Mouse (Mus musculus): ENCODE data around the gene Tada2b. TPM values are rescaled to one million over a fixed set of nuclear protein-coding genes. Genes with fewer than 3 reads are reported as not detected.

The Tada2b gene
- polyA plus RNA-seq, 1 experiment from 2014 or later = 1.0 TPM

DNA sequence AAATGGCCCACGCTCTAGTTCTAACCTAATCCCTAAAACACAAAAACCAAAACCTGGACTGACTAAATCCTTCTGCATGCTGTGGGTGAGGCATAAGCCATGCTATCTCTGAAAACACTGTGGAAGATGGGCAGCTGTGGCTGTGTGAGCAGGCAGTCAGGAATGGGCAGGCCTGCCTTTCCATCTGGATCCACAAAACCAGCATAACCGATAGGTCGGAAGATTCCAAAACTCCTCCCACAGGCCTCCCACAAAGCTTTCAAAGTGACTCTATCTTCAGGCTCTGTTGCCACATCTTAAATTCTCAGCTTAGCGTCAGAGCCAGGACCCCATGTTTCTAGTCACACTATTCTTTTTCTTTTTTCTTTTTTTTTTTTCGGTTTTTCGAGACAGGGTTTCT lies 9.8 kb upstream of the Tada2b start:
- H3K4me2 ChIP-seq (ENCODE audit: low read depth, low read length) = no peak overlapping the region
- H3K4me3 ChIP-seq (ENCODE audit: low read depth, low read length) = no peak overlapping the region
- peaks cover 7% of the 10 kb centered on the region for H3K36me3 ChIP-seq (ENCODE audit: control insufficient read depth, insufficient read depth)
- H3K4me1 ChIP-seq (ENCODE audit: control insufficient read depth, low read depth, low read length) = no peaks in the 10 kb centered on the region
- H3K27me3 ChIP-seq (ENCODE audit: control insufficient read depth, insufficient read depth, low read depth, low read length) = no peaks in the 10 kb centered on the region
- ATAC-seq (ENCODE audit: low read depth) = no peak
- H3K27ac ChIP-seq (ENCODE audit: low read length) = no peak overlapping the region
- H3K9me3 ChIP-seq (replicated peaks; ENCODE audit: control insufficient read depth, low read length) = no peaks in the 10 kb centered on the region
- H3K9ac ChIP-seq (ENCODE audit: low read depth, low read length) = no peak overlapping the region
- WGBS (ENCODE audit: insufficient replicate concordance) = 77% methylated on average over 6 of the region's 6 CpGs

DNA sequence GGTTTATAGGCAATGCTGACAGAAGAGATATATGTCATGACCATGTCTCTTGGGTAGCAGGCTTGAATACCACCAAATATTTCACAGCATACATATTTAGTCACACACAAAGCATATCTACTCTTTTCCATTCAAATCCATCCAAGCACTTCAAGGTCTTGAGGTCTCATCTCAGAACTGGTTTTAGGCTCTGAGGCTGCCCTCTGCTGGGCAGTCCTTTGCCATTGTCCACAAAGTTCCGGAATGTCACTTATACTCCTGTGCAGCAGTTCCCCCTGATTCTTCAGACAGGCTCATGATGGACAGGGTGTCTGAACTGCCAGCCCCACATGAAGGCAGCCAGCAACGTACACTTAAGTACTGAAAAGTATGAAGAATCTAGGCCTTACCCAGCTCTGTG lies 5.1 kb upstream of the Tada2b start:
- no peaks in the 10 kb centered on the region for H3K9me3 ChIP-seq (replicated peaks; ENCODE audit: control insufficient read depth, low read length)
- 54% methylated on average over 2 of the region's 2 CpGs for WGBS (ENCODE audit: insufficient replicate concordance)
- H3K36me3 ChIP-seq (ENCODE audit: control insufficient read depth, insufficient read depth) = peaks cover 7% of the 10 kb centered on the region
- no peak for ATAC-seq (ENCODE audit: low read depth)
- no peak overlapping the region for H3K4me3 ChIP-seq (ENCODE audit: low read depth, low read length)
- peaks cover 10% of the 10 kb centered on the region for H3K4me1 ChIP-seq (ENCODE audit: control insufficient read depth, low read depth, low read length)
- peaks cover 21% of the 10 kb centered on the region for H3K27me3 ChIP-seq (ENCODE audit: control insufficient read depth, insufficient read depth, low read depth, low read length)
- no peak overlapping the region for H3K27ac ChIP-seq (ENCODE audit: low read length)
- no peak overlapping the region for H3K9ac ChIP-seq (ENCODE audit: low read depth, low read length)
- no peak overlapping the region for H3K4me2 ChIP-seq (ENCODE audit: low read depth, low read length)

DNA sequence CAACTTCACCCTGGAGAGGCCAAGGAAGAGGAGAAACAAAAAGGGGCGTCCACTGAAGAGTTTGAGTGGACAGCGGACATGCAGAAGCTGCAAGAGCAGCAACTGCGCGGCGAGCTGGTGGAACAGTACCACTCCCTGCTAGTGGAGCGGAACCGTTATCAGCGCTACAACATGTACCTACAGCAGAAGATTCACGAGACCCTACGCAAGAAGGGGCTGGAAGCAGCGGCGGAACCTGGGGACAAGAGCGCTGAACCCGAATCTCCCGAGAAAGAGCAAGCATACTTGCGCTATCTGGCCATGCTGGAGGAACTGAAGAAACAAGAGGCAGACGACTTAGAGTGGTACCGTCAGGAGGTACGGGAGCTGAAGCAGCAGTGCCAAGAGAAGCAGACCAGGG lies 1.2 kb upstream of the Tada2b start:
- peaks cover 25% of the 10 kb centered on the region for H3K4me1 ChIP-seq (ENCODE audit: control insufficient read depth, low read depth, low read length)
- H3K27me3 ChIP-seq (ENCODE audit: control insufficient read depth, insufficient read depth, low read depth, low read length) = peaks cover 21% of the 10 kb centered on the region
- no peaks in the 10 kb centered on the region for H3K9me3 ChIP-seq (replicated peaks; ENCODE audit: control insufficient read depth, low read length)
- peak overlapping the region; percentile 69 for H3K9ac ChIP-seq (ENCODE audit: low read depth, low read length)
- H3K36me3 ChIP-seq (ENCODE audit: control insufficient read depth, insufficient read depth) = no peaks in the 10 kb centered on the region
- 15% methylated on average over 19 of the region's 19 CpGs for WGBS (ENCODE audit: insufficient replicate concordance)
- no peak overlapping the region for H3K27ac ChIP-seq (ENCODE audit: low read length)
- no peak for ATAC-seq (ENCODE audit: low read depth)
- peak overlapping the region; percentile 99 for H3K4me2 ChIP-seq (ENCODE audit: low read depth, low read length)
- H3K4me3 ChIP-seq (ENCODE audit: low read depth, low read length) = peak overlapping the region; percentile 73

DNA sequence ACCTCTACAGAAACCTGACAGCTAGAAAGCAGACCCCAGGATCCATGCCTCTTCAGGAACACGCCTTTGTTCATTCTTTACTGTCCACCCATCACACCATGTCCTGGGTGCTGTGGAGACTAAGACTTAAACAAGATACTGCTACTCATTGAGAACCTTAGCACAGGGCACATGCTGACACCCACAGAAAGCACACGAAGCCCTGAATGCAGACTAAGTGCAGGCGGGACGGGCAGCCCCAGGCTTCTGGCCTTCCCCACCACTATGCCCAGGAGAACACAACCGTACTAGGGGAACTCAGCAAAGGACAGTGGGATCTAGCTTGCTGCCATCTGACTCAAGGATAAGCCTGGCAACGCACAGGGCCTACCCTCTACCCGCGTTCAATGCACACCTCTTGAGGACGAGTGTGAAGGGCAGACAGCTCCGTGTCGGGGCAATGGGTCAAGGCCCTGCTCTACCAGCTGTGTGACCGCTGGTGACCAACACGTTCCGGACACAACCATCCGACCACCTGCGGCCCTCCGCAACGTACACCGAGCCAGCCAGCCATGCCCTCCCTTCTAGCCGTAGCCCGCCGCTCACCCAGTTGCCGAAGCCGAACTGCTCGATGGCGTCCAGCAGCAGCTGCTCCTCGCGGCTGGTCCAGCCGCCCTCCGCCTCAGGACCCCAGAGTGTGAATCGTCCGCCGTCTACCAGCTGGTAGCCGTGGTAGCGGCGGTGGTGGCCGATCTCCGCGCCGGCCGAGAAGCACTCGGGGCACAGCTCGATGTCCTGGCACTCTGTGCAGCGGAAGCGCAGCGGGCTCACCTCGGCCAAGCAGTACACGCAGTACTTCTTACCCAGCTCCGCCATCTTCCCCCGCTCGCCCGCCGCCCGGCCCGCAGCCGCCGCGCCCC lies 633 bp downstream of the Tada2b start:
- Histone ChIP-seq H3K4me3 (ENCODE audit: low read depth, low read length) (peak overlapping the region; percentile 91), H3K9me3 (replicated peaks; ENCODE audit: control insufficient read depth, low read length) (no peaks in the 10 kb centered on the region), H3K4me1 (ENCODE audit: control insufficient read depth, low read depth, low read length) (peaks cover 42% of the 10 kb centered on the region), H3K27ac (ENCODE audit: low read length) (peak overlapping the region; percentile 70), H3K4me2 (ENCODE audit: low read depth, low read length) (peak overlapping the region; percentile 86), H3K36me3 (ENCODE audit: control insufficient read depth, insufficient read depth) (no peaks in the 10 kb centered on the region), H3K27me3 (ENCODE audit: control insufficient read depth, insufficient read depth, low read depth, low read length) (peaks cover 21% of the 10 kb centered on the region), H3K9ac (ENCODE audit: low read depth, low read length) (peak overlapping the region; percentile 95)
- 2% methylated on average over 58 of the region's 58 CpGs for WGBS (ENCODE audit: insufficient replicate concordance)
- peak; percentile 1; the same call in 1 of the 2 replicates for ATAC-seq (ENCODE audit: low read depth)

DNA sequence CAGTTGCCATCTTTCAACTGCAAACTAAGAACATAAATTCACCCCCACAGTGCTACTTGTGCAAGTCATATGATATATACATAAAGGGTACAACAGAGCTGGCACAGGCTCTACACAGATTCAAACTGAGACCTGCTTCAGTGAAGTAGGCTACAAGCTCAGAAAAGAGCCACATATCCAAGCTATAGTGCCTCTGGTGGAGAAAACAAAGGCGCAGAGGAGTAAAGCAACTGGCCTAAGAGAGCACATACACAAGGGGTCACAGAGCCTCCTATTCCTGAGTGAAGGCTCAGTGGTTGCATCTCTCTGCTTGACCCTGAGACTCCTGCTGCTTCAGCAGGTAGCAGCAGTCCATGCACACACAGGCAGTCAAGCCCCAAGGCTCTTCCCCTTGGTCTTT lies 3.0 kb downstream of the Tada2b start:
- Histone ChIP-seq H3K27me3 (ENCODE audit: control insufficient read depth, insufficient read depth, low read depth, low read length) (peaks cover 12% of the 10 kb centered on the region), H3K4me2 (ENCODE audit: low read depth, low read length) (no peak overlapping the region), H3K27ac (ENCODE audit: low read length) (no peak overlapping the region), H3K36me3 (ENCODE audit: control insufficient read depth, insufficient read depth) (no peaks in the 10 kb centered on the region), H3K4me1 (ENCODE audit: control insufficient read depth, low read depth, low read length) (peaks cover 45% of the 10 kb centered on the region), H3K9me3 (replicated peaks; ENCODE audit: control insufficient read depth, low read length) (no peaks in the 10 kb centered on the region), H3K9ac (ENCODE audit: low read depth, low read length) (no peak overlapping the region), H3K4me3 (ENCODE audit: low read depth, low read length) (no peak overlapping the region)
- no peak for ATAC-seq (ENCODE audit: low read depth)
- WGBS (ENCODE audit: insufficient replicate concordance) = 48% methylated on average over 1 of the region's 1 CpGs

DNA sequence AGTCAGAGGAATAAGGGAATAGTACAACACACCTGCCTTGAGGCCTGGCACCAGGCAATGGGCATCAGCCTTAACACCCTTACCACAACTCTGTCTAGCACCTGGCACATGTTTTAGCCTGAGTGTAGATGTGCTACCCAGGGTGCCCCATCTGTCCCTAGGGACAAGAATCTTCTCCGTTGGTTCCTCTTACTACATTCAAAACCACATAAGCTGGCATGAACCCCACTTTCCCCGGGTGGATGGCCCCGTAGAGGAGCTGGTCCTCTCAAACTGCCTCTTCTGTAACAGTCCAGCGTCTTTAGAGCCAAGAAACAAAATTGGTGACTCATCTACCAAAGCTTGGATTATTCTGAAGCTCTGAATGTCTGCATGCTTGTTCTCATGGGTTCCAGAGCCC lies 3.7 kb downstream of the Tada2b start:
- H3K4me1 ChIP-seq (ENCODE audit: control insufficient read depth, low read depth, low read length) = peaks cover 43% of the 10 kb centered on the region

DNA sequence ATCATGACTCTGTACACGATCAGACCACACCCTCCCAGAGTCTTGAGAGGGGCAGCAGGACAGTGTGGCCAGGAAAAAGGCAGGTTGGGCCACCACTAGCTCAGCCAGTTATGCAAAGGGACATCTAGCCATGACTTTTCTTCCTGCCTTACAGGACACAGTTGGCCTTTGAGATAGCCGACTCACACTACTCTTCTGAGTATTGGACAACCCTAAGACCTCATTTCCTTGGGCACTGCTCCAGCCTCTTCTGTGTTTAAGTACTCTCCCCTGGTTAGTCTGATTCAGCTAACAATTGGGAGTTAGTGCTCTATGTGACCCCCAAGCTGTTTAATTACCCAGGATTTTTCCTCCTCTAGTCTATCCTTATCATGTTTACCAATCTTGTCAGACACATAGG lies 4.3 kb downstream of the Tada2b start:
- peaks cover 37% of the 10 kb centered on the region for H3K4me1 ChIP-seq (ENCODE audit: control insufficient read depth, low read depth, low read length)

More for the DNA sequence above, 3.7 kb downstream of the Tada2b start:
- ATAC-seq (ENCODE audit: low read depth) = no peak
- 63% methylated on average over 4 of the region's 4 CpGs for WGBS (ENCODE audit: insufficient replicate concordance)
- Histone ChIP-seq H3K9me3 (replicated peaks; ENCODE audit: control insufficient read depth, low read length) (no peaks in the 10 kb centered on the region), H3K4me3 (ENCODE audit: low read depth, low read length) (no peak overlapping the region), H3K36me3 (ENCODE audit: control insufficient read depth, insufficient read depth) (no peaks in the 10 kb centered on the region; the same call in 1 of the 2 replicates), H3K27me3 (ENCODE audit: control insufficient read depth, insufficient read depth, low read depth, low read length) (peaks cover 5% of the 10 kb centered on the region), H3K9ac (ENCODE audit: low read depth, low read length) (no peak overlapping the region), H3K4me2 (ENCODE audit: low read depth, low read length) (no peak overlapping the region), H3K27ac (ENCODE audit: low read length) (no peak overlapping the region)

DNA sequence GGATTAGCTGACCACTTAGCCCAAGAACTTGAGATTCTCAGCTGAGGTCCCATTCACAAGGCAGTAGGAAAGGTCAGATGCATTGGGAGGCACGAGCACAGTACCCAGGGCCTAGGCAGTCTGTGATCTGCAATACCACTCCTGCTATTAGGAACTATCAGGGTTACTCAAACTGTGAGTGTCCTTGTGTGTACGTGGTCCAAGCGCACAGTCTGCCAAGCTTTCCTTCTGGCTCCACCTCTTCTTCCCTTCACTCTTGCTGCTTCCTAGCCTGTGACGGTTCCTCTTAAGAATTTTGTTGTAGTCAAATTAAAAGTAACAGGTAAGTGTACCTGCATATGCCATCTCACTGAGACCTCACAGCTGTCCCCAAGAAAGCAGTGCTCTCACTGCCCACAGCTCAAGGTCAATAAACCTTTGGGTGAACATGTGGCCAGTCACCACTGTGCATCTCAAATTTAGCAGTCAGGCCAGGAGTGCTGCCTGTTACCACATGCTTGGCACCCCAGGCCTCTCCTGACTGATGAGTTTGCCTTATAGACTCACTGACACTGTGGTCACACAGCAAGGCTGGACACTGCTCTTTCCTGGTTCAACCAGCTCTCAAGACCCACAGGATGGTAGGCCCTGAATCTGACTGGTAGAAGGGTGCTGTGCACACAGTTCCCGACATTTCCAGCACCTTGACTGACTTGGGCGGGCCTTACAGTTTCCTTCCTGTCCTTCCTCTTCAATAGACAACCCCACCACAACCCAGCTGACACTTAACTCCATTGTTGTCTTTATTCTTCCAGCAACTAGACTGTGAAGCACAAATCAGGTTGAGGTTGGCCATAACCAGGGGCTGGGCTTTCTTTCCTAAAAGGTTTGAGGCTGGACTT lies 5.3 kb downstream of the Tada2b start:
- Histone ChIP-seq H3K4me2 (ENCODE audit: low read depth, low read length) (no peak overlapping the region), H3K27me3 (ENCODE audit: control insufficient read depth, insufficient read depth, low read depth, low read length) (no peaks in the 10 kb centered on the region), H3K4me1 (ENCODE audit: control insufficient read depth, low read depth, low read length) (peaks cover 35% of the 10 kb centered on the region), H3K9me3 (replicated peaks; ENCODE audit: control insufficient read depth, low read length) (no peaks in the 10 kb centered on the region), H3K36me3 (ENCODE audit: control insufficient read depth, insufficient read depth) (no peaks in the 10 kb centered on the region; the same call in 1 of the 2 replicates), H3K4me3 (ENCODE audit: low read depth, low read length) (no peak overlapping the region), H3K27ac (ENCODE audit: low read length) (no peak overlapping the region), H3K9ac (ENCODE audit: low read depth, low read length) (no peak overlapping the region)
- WGBS (ENCODE audit: insufficient replicate concordance) = 56% methylated on average over 6 of the region's 6 CpGs
- no peak for ATAC-seq (ENCODE audit: low read depth)

More for the DNA sequence above, 4.3 kb downstream of the Tada2b start:
- 45% methylated on average over 2 of the region's 2 CpGs for WGBS (ENCODE audit: insufficient replicate concordance)
- Histone ChIP-seq H3K4me2 (ENCODE audit: low read depth, low read length) (no peak overlapping the region), H3K9me3 (replicated peaks; ENCODE audit: control insufficient read depth, low read length) (no peaks in the 10 kb centered on the region), H3K27me3 (ENCODE audit: control insufficient read depth, insufficient read depth, low read depth, low read length) (no peaks in the 10 kb centered on the region; the same call in 1 of the 2 replicates), H3K9ac (ENCODE audit: low read depth, low read length) (no peak overlapping the region), H3K4me3 (ENCODE audit: low read depth, low read length) (no peak overlapping the region), H3K27ac (ENCODE audit: low read length) (no peak overlapping the region), H3K36me3 (ENCODE audit: control insufficient read depth, insufficient read depth) (no peaks in the 10 kb centered on the region; the same call in 1 of the 2 replicates)
- ATAC-seq (ENCODE audit: low read depth) = no peak

All from liver, embryonic 16.5 days (tissue).